Comparison of ENCODE assay signal across 29 mouse cellular contexts in the genomic region with DNA sequence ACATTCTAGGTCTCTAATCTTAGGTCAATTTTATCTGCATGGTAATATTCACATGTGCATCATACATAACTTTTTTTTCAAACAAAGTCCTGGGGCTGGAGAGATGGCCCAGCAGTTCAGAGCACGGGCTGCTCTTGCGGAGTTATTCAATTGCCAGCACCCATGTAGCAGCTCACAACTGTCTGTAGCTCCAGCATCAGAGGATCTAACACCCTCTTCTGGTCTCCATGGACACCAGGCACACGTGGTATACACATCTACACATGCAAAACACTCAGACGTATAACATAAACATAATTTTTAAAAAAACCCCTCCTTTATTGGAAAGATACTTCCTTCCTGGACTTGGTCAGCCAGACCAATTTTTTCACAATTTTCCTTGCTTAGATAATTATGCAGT. TPM values are rescaled to one million over a fixed set of nuclear protein-coding genes. Genes with fewer than 3 reads are reported as not detected.
"Had no signal": no experiment of that assay in that cellular context is flagged by ENCODE, and none has a peak within 500 bp of the region (broad histone marks: within the 10 kb centered on the region; RNA-seq: fewer than 3 reads in every experiment).

No protein-coding gene starts in this region.

- H3K4me1 ChIP-seq: forebrain, embryonic 13.5 days; forebrain, embryonic 15.5 days had no signal

- H3K27ac ChIP-seq: embryonic facial prominence, embryonic 10.5 days; embryonic facial prominence, embryonic 12.5 days; embryonic facial prominence, embryonic 13.5 days; forebrain, embryonic 12.5 days; forebrain, embryonic 13.5 days; forebrain, embryonic 15.5 days; gastrocnemius, adult 2 months; heart, adult 2 months had no signal

- DNase-seq: cerebellum, adult 2 months; cerebellum, adult 8-10 months; cerebellum, adult 9-10 months; cerebellum, adult 9-11 months; cerebellum, postnatal 10 days; cerebellum, postnatal 14 days; cerebellum, postnatal 25 days; cerebellum, postnatal 36 days; embryo, embryonic 11 days; gastrocnemius, adult 2 months; gastrocnemius, postnatal 10 days; gastrocnemius, postnatal 14 days; gastrocnemius, postnatal 25 days; gastrocnemius, postnatal 36 days; heart, adult 11 months; heart, adult 18-20 months; heart, adult 2 months had no signal

- H3K9ac ChIP-seq: embryonic facial prominence, embryonic 12.5 days; embryonic facial prominence, embryonic 13.5 days; embryonic facial prominence, embryonic 15.5 days; forebrain, embryonic 12.5 days; forebrain, embryonic 13.5 days; forebrain, embryonic 15.5 days had no signal

- ATAC-seq: forebrain, embryonic 13.5 days; forebrain, embryonic 14.5 days; forebrain, embryonic 15.5 days; forebrain, embryonic 16.5 days had no signal

- H3K4me3 ChIP-seq: embryonic facial prominence, embryonic 10.5 days; embryonic facial prominence, embryonic 12.5 days; embryonic facial prominence, embryonic 13.5 days; embryonic facial prominence, embryonic 15.5 days; erythroblast, embryonic 14.5 days; forebrain, embryonic 12.5 days; forebrain, embryonic 13.5 days; forebrain, embryonic 15.5 days; gastrocnemius, adult 2 months; heart, adult 2 months had no signal

- H3K4me2 ChIP-seq: embryonic facial prominence, embryonic 12.5 days; embryonic facial prominence, embryonic 13.5 days; embryonic facial prominence, embryonic 15.5 days; forebrain, embryonic 12.5 days; forebrain, embryonic 13.5 days; forebrain, embryonic 15.5 days had no signal

- H3K9me3 ChIP-seq: embryonic facial prominence, embryonic 12.5 days; embryonic facial prominence, embryonic 15.5 days; forebrain, embryonic 12.5 days; forebrain, embryonic 15.5 days had no signal

- H3K27me3 ChIP-seq: embryonic facial prominence, embryonic 12.5 days; embryonic facial prominence, embryonic 13.5 days; embryonic facial prominence, embryonic 15.5 days; forebrain, embryonic 12.5 days; forebrain, embryonic 13.5 days; forebrain, embryonic 15.5 days had no signal

RNA-seq across cellular contexts. Expression of a gene that starts 28.3 kb away (rescaled TPM):
- total RNA-seq: common myeloid progenitor, adult 5-6 weeks; granulocyte monocyte progenitor cell, adult 5-6 weeks had no signal
- polyA plus RNA-seq: erythroblast, embryonic 14.5 days had no signal
